Mouse (Mus musculus): ENCODE measurements around the gene Bmp8a. TPM values are rescaled to one million over a fixed set of nuclear protein-coding genes. Genes with fewer than 3 reads are reported as not detected.
A peak's percentile ranks its signal among the peaks of the same experiment; 100 is the strongest.
"Not testable (repeated sequence)": the region's sequence is repeated elsewhere in the genome, so short reads cannot be mapped to it uniquely, and the experiment has no call there.

Gene Bmp8a
- polyA plus RNA-seq, 1 experiment from 2014 or later, result 0.14 TPM

DNA sequence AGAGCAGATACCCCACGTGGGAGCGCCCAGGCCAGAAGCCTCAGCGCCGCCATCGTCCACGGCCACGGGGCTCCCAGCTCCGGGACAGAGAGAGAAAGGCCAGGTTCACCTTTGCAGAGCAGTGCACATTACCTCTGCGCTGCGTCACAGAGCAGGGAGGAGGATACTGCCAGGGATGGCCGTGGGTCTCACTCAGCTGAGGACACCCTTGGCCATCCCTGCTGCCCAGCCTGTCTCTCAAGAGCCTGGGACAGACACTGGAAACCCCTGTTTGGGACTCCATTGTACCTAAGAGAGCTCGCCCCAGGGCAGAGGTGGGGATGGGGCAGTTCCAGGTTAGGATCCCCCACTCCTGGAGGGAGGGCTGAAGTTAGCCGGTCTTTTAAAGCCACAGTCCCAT lies 19.5 kb downstream of the Bmp8a start, which contains the start of gene Oxct2a:
TSS of gene Oxct2a (minus strand) at position 101 of the 400 bp plus-strand sequence.
- no peaks in the 10 kb centered on the region for H3K9me3 ChIP-seq
- H3K4me1 ChIP-seq, result peaks cover 18% of the 10 kb centered on the region

DNA sequence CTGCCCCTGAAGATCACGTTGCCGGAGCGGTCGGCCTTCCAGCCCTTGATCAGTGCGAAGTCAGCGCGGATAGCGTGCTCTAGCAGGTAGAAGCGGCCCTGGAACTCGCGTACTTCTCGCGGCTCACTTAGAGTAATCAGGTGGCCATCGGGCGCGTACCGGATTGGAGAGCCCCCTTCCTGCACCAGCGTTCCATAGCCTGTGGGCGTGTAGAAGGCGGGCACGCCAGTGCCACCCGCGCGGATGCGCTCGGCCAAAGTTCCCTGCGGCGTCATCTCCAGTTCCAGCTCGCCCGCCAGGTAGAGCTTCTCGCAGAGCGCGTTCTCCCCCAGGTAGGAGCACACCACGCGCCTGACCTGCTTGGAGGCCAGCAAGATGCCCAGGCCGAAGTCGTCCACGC lies 20.1 kb downstream of the Bmp8a start:
- 24% methylated on average over 22 of the region's 38 CpGs for WGBS
- not testable (repeated sequence) for H3K36me3 ChIP-seq (replicated peaks); H3K27ac ChIP-seq; DNase-seq (ENCODE audit: extremely low spot score, low spot score); H3K9me3 ChIP-seq
- peaks cover 18% of the 10 kb centered on the region for H3K4me1 ChIP-seq
- peak overlapping the region; percentile 41 for H3K4me3 ChIP-seq
- H3K27me3 ChIP-seq (ENCODE audit: poor library complexity, severe bottlenecking), result peaks cover 47% of the 10 kb centered on the region

More for the DNA sequence above, 19.5 kb downstream of the Bmp8a start, which contains the start of gene Oxct2a:
- H3K27ac ChIP-seq, result no peak within 1 kb of the TSS
- peaks cover 47% of the 10 kb centered on the region for H3K27me3 ChIP-seq (ENCODE audit: poor library complexity, severe bottlenecking)
- 13% methylated on average over 13 of the region's 13 CpGs for WGBS
- DNase-seq (ENCODE audit: extremely low spot score, low spot score), result no peak
- H3K36me3 ChIP-seq (replicated peaks), result no peaks in the 10 kb centered on the region
- peak within 1 kb of the TSS; percentile 41 for H3K4me3 ChIP-seq

DNA sequence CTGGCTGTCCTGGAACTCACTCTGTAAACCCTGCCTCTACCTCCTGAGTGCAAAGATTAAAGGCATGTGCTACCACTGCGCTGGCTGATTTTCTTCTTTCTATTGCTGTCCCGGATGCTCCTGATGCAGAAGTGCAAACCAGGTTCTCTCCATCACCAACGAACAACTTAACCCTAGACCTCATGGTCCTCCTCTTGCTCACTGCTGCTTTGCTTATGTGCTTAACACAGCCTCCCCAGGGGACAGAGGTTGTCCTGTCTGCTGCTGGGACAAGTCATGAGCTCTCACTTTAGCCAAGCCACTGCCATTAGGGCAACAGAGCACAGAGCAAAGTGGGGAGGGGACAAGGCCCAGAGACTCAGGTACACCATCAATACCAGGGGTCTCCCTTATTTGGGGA lies 28.6 kb downstream of the Bmp8a start:
- Histone ChIP-seq H3K27me3 (ENCODE audit: poor library complexity, severe bottlenecking) (no peaks in the 10 kb centered on the region), H3K4me1 (no peaks in the 10 kb centered on the region; the same call in 1 of the 2 replicates), H3K4me3 (no peak overlapping the region), H3K36me3 (replicated peaks) (peaks cover 4% of the 10 kb centered on the region), H3K27ac (no peak overlapping the region), H3K9me3 (no peaks in the 10 kb centered on the region)
- DNase-seq (ENCODE audit: extremely low spot score, low spot score), result no peak
- 78% methylated on average over 3 of the region's 3 CpGs for WGBS

DNA sequence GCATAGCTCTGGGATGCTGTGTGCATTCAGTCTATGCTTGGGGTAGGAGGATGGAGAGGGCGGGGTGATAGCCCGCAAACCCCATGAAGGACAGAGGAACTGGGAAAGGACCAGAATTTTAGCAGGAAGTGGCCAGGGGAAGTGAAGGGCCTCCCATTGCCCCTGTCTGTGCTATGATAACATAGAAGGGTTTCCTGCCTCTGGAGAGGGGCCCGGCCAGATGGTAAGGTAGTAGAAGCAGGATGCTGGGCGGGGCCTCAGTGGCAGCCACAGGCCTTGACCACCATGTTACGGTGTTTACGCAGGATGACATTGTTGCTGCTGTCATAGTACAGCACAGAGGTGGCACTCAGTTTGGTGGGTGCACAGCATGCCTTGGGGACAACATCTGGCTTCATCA lies 30.0 kb downstream of the Bmp8a start:
- Histone ChIP-seq H3K4me3 (no peak overlapping the region), H3K27me3 (ENCODE audit: poor library complexity, severe bottlenecking) (no peaks in the 10 kb centered on the region), H3K27ac (no peak overlapping the region), H3K9me3 (no peaks in the 10 kb centered on the region), H3K4me1 (no peaks in the 10 kb centered on the region; the same call in 1 of the 2 replicates), H3K36me3 (replicated peaks) (peaks cover 4% of the 10 kb centered on the region)
- WGBS, result 91% methylated on average over 6 of the region's 6 CpGs
- DNase-seq (ENCODE audit: extremely low spot score, low spot score), result no peak

DNA sequence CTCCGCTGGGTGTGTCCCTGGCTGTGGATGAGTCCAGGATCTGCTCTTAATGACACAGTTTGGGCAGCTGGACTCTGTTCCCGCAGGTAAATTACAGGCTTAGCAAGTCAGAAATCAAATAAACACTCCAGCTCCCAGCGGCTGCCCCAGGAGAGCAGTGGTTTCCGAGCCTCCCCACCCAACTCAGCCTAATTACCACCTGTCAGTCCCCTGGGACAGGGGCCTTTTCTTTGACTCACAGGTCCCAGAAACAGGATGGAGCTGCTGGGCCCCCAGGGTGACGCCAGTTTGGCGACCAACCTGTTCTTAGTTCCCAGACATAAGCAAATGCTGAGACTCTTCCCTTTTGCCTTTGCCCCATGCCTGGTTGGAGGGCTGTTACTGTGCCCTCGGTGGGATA lies 31.2 kb downstream of the Bmp8a start:
- Histone ChIP-seq H3K4me1 (no peaks in the 10 kb centered on the region; the same call in 1 of the 2 replicates), H3K27me3 (ENCODE audit: poor library complexity, severe bottlenecking) (no peaks in the 10 kb centered on the region), H3K36me3 (replicated peaks) (peaks cover 9% of the 10 kb centered on the region), H3K4me3 (no peak overlapping the region), H3K9me3 (no peaks in the 10 kb centered on the region), H3K27ac (no peak overlapping the region)
- DNase-seq (ENCODE audit: extremely low spot score, low spot score), result no peak
- WGBS, result 81% methylated on average over 7 of the region's 7 CpGs

DNA sequence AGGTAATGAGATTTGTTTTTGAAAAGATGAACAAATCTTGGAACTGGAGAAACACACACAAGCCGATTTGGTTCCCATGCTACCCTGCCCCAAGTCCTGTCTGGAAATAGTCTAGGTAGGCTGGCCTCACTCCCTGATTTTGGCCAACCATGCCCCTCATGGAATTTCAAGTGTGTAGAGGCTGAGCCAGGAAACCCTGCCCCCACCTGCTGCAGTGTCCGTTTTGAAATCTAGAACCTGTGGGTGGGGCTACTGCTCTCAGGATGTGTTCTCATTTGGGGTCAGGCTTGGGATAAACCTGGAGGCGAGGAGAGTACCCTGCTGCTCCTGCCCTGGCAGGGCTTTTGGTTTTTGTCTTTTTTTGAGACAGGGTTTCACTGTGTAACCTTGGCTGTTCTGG lies 34.8 kb downstream of the Bmp8a start:
- H3K9me3 ChIP-seq, result peaks cover 4% of the 10 kb centered on the region; the same call in 1 of the 2 replicates
- peaks cover 34% of the 10 kb centered on the region for H3K36me3 ChIP-seq (replicated peaks)
- H3K4me3 ChIP-seq, result no peak overlapping the region
- no peak overlapping the region for H3K27ac ChIP-seq
- no peak for DNase-seq (ENCODE audit: extremely low spot score, low spot score)
- H3K27me3 ChIP-seq (ENCODE audit: poor library complexity, severe bottlenecking), result no peaks in the 10 kb centered on the region
- 57% methylated on average over 3 of the region's 3 CpGs for WGBS
- H3K4me1 ChIP-seq, result no peaks in the 10 kb centered on the region; the same call in 1 of the 2 replicates

DNA sequence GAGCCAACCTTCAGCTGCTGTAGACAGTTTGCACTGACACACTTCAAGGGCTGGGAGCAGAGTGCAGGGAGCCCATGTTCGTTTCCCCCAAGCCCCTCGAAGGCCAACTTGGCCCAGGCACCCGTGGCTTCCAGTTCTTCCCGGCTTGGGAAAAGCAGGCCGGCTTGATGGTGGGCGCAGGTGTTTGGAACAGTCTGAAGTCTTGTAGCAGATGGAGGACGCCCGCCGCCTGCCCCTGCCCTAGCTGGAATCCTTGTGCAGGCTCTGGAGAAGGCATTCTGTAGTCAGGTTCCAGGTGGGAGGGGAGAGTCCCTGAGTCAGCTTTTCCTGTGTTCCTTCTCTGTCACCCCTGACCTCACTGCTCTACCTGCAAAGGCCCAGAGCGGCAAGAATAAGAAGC lies 36.1 kb downstream of the Bmp8a start:
- Histone ChIP-seq H3K4me3 (no peak overlapping the region), H3K9me3 (peaks cover 4% of the 10 kb centered on the region; the same call in 1 of the 2 replicates), H3K27ac (no peak overlapping the region), H3K36me3 (replicated peaks) (peaks cover 47% of the 10 kb centered on the region), H3K27me3 (ENCODE audit: poor library complexity, severe bottlenecking) (no peaks in the 10 kb centered on the region), H3K4me1 (no peaks in the 10 kb centered on the region)
- DNase-seq (ENCODE audit: extremely low spot score, low spot score), result no peak
- 93% methylated on average over 10 of the region's 10 CpGs for WGBS

DNA sequence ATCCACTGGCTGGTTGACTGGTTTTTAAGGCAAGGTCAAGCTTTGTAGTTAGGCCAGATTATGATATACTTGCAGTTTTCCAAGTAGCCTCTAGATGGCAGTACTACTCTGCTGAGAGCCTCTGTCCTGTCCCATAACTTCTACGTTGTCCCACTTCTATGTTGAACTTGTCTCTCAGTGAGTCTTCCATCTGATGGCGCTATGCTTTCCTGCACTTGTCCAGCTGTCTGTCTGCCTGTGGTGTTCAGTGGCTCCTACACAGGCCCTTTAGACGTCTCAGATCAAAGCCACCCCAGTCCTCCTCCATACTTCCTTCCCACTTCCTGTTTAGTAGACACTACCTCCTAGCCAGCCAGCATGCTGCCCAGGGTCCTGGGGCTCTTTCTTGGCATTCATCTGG lies 37.3 kb downstream of the Bmp8a start:
- Histone ChIP-seq H3K36me3 (replicated peaks) (peaks cover 54% of the 10 kb centered on the region), H3K27ac (no peak overlapping the region), H3K4me3 (no peak overlapping the region), H3K9me3 (peaks cover 4% of the 10 kb centered on the region; the same call in 1 of the 2 replicates), H3K27me3 (ENCODE audit: poor library complexity, severe bottlenecking) (no peaks in the 10 kb centered on the region), H3K4me1 (no peaks in the 10 kb centered on the region)
- DNase-seq (ENCODE audit: extremely low spot score, low spot score), result peak; percentile 29
- 43% methylated on average over 3 of the region's 3 CpGs for WGBS

DNA sequence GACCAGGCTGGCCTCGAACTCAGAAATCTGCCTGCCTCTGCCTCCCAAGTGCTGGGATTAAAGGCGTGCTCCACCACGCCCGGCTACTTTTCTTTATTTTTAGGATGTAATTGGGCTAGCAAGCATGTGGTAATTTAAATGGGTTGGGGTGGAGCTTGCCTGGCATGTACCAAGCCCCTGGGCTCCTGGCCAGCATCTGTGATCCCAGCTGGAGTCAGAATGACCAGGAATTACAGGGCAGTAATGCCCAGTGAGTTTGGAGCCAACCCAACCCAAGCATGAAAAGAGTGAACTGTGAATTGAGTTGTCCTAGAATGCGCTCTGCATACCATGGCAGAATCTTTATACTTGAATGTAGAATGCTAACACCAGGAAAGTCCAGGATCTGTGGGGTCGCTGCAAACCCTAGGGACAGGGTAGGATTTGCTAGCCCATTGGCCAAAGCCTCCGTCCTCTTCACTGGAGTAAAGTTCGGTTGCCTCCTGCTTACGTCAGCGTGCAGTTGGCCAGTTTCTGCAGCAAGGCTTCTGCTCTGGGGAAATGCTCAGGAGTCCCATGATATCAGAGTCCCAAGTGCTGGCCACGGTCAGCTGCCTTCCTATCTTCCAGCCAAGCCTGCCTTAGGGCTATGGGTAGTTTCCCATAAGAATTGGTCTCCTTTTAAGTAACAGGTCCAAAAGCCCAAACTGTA lies 43.9 kb downstream of the Bmp8a start:
- H3K4me1 ChIP-seq, result no peaks in the 10 kb centered on the region
- peaks cover 100% of the 10 kb centered on the region for H3K36me3 ChIP-seq (replicated peaks)
- peaks cover 4% of the 10 kb centered on the region; the same call in 1 of the 2 replicates for H3K9me3 ChIP-seq
- H3K4me3 ChIP-seq, result no peak overlapping the region
- DNase-seq (ENCODE audit: extremely low spot score, low spot score), result no peak
- H3K27ac ChIP-seq, result no peak overlapping the region
- no peaks in the 10 kb centered on the region for H3K27me3 ChIP-seq (ENCODE audit: poor library complexity, severe bottlenecking)
- 95% methylated on average over 11 of the region's 11 CpGs for WGBS

DNA sequence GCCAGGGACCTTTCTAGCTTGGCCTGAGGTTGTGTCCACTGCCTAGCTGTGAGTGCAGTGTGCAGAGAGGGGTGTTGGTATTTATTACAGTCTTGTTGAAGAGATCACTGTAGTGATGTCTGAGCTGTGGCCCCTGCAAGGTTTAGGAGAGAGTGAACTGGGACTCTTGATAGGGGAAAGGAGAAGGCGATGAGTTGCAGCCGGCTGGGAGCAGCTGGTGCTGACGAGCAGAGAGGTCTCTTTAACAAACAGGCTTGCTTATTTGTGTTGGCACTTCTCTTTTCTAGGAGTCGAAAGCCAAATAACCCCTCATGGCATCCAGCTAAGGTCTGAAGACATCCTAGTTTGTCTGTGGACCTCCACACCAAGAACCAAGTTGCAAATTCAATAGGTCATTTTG lies 44.8 kb downstream of the Bmp8a start:
- Histone ChIP-seq H3K36me3 (replicated peaks) (peaks cover 100% of the 10 kb centered on the region), H3K27me3 (ENCODE audit: poor library complexity, severe bottlenecking) (no peaks in the 10 kb centered on the region), H3K27ac (no peak overlapping the region), H3K9me3 (no peaks in the 10 kb centered on the region), H3K4me3 (no peak overlapping the region), H3K4me1 (no peaks in the 10 kb centered on the region)
- no peak for DNase-seq (ENCODE audit: extremely low spot score, low spot score)
- WGBS, result 95% methylated on average over 4 of the region's 4 CpGs

DNA sequence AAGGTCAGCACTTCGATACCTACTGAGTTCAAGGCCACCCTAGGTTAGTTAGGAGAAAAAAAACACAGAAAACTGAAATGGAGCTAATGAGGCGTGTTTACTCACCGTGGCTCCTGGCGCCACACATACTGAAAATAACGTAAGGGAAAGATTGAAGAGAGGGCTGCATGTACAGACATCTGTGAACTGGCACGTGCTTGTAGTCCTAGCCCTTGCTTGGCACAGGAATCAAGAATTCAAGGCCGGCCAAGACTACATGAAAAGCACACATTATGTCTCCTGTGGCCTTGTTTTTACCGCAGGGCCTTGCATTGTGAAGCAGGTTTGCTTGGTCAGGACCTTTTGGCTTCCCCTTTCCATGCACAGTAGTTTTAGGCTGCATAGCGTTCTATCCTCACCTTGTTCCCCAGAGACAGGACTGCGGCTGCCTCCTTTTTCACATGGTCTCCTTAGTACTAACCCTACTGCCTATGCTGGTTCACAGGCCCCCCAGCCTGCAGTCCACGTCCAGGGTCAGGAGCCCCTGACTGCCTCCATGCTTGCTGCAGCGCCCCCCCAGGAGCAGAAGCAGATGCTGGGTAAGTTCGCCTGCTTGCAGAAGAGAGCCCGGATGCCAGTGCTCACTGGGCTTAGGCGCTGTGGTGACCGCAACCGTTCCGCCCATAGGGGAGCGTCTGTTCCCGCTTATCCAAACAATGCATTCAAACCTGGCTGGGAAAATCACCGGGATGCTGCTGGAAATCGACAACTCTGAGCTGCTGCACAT lies 45.7 kb downstream of the Bmp8a start:
- H3K36me3 ChIP-seq (replicated peaks), result peaks cover 100% of the 10 kb centered on the region
- H3K4me3 ChIP-seq, result no peak overlapping the region
- H3K9me3 ChIP-seq, result no peaks in the 10 kb centered on the region
- no peaks in the 10 kb centered on the region for H3K27me3 ChIP-seq (ENCODE audit: poor library complexity, severe bottlenecking)
- WGBS, result 92% methylated on average over 22 of the region's 22 CpGs
- H3K4me1 ChIP-seq, result no peaks in the 10 kb centered on the region
- H3K27ac ChIP-seq, result no peak overlapping the region
- no peak for DNase-seq (ENCODE audit: extremely low spot score, low spot score)

DNA sequence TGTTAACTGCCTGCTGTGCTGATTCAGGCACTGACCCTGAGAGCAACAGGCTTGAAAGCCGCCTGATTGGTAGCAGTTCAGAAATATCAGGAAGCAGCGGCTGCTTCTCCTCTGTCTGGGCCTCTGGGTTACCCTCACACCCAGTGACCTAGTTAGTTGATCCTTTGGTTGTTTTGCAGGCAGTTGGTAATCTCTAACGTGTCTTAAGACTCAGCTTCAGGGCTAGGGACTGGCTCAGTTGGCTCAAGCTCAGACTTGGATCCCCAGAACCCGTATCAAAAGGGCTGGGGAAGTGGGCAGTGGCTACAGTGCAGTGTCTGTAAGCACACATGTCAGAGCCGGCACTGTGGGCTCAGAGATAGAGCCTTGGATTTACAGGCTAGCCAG lies 46.9 kb downstream of the Bmp8a start:
- 93% methylated on average over 5 of the region's 5 CpGs for WGBS
- H3K36me3 ChIP-seq (replicated peaks), result peaks cover 100% of the 10 kb centered on the region
- DNase-seq (ENCODE audit: extremely low spot score, low spot score), result no peak
- no peak overlapping the region for H3K4me3 ChIP-seq
- H3K27ac ChIP-seq, result no peak overlapping the region
- H3K9me3 ChIP-seq, result no peaks in the 10 kb centered on the region
- H3K27me3 ChIP-seq (ENCODE audit: poor library complexity, severe bottlenecking), result no peaks in the 10 kb centered on the region
- no peaks in the 10 kb centered on the region for H3K4me1 ChIP-seq

DNA sequence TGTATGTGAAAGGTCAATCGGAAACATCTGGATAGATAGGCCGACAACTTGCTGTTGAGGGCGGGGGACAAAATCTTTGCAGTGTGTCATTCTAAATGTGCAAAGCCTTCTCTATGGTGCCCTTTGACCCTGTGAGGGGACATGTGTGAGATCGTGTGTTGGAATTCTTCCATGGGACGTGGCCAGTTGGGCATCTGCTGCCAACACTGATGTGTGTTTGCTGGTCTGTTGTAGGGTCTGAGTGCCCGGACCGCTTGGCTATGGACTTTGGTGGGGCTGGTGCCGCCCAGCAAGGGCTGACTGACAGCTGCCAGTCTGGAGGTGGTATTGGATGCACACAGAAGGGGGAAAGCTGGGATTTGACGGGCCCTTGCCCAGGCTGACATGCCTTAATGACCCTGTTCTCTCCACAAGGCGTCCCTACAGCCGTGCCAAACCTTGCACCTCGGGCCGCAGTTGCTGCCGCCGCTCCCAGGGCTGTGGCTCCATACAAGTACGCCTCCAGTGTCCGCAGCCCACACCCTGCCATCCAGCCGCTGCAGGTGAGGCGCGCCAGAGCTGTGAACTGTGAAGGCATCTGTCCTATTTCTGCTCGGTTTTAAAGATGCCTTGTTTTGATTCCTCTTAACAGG lies 47.4 kb downstream of the Bmp8a start:
- no peak for DNase-seq (ENCODE audit: extremely low spot score, low spot score)

More for the DNA sequence above, 47.4 kb downstream of the Bmp8a start:
- Histone ChIP-seq H3K9me3 (no peaks in the 10 kb centered on the region), H3K4me1 (no peaks in the 10 kb centered on the region), H3K27me3 (ENCODE audit: poor library complexity, severe bottlenecking) (no peaks in the 10 kb centered on the region), H3K27ac (no peak overlapping the region), H3K4me3 (no peak overlapping the region), H3K36me3 (replicated peaks) (peaks cover 100% of the 10 kb centered on the region)
- WGBS, result 90% methylated on average over 21 of the region's 21 CpGs

All from forebrain, embryonic 10.5 days (tissue).